ENCODE assay signal across 20 mouse cellular contexts in genomic region chr8:82477856-82478255, GRCm38 (mm10).
DNase-seq lines count a peak whose midpoint lies in the region; ATAC-seq and TF ChIP-seq lines count a peak whose summit lies in the region.
"Had no signal": no experiment of that assay in that cellular context is flagged by ENCODE, and none has a peak within 500 bp of the region (broad histone marks: within the 10 kb centered on the region; RNA-seq: fewer than 3 reads in every experiment).

No protein-coding gene starts in this region.

- H3K9ac ChIP-seq in kidney, embryonic 15.5 days = no peak overlapping the region
- H3K9ac ChIP-seq in hindbrain, embryonic 12.5 days = no peak overlapping the region
- H3K9ac ChIP-seq: embryonic facial prominence, embryonic 13.5 days; intestine, embryonic 15.5 days; liver, embryonic 13.5 days; lung, embryonic 15.5 days had no signal

- WGBS in kidney, embryonic 15.5 days = 4% methylated on average over 5 of the region's 5 CpGs
- 46% methylated on average over 5 of the region's 5 CpGs for WGBS in cerebellum, adult 2 months
- WGBS in hindbrain, embryonic 12.5 days = 38% methylated on average over 5 of the region's 5 CpGs

- no peaks in the 10 kb centered on the region for H3K9me3 ChIP-seq in kidney, embryonic 15.5 days (replicated peaks)
- no peaks in the 10 kb centered on the region for H3K9me3 ChIP-seq in hindbrain, embryonic 12.5 days (replicated peaks)
- H3K9me3 ChIP-seq: embryonic facial prominence, embryonic 13.5 days; hindbrain, embryonic 10.5 days; intestine, embryonic 15.5 days; liver, embryonic 13.5 days; lung, embryonic 15.5 days had no signal

- no peak overlapping the region for H3K4me2 ChIP-seq in kidney, embryonic 15.5 days
- no peak overlapping the region for H3K4me2 ChIP-seq in hindbrain, embryonic 12.5 days (replicated peaks)
- H3K4me2 ChIP-seq: embryonic facial prominence, embryonic 13.5 days; intestine, embryonic 15.5 days; liver, embryonic 13.5 days; lung, embryonic 15.5 days had no signal

- H3K27me3 ChIP-seq in kidney, embryonic 15.5 days = no peaks in the 10 kb centered on the region
- H3K27me3 ChIP-seq in cerebellum, adult 2 months (ENCODE audit: control insufficient read depth, insufficient read depth, low read length) = no peaks in the 10 kb centered on the region
- H3K27me3 ChIP-seq in hindbrain, embryonic 12.5 days = no peaks in the 10 kb centered on the region
- H3K27me3 ChIP-seq: CH12.LX; embryonic facial prominence, embryonic 13.5 days; intestine, embryonic 15.5 days; liver, embryonic 13.5 days; lung, embryonic 15.5 days had no signal

- no peak for TF ChIP-seq POLR2A in cerebellum, adult 2 months (IDR thresholded peaks at IDR 0.05; ENCODE audit: borderline replicate concordance, insufficient read depth, low read length)

- TF ChIP-seq CTCF in cerebellum, adult 2 months (IDR thresholded peaks at IDR 0.05; ENCODE audit: borderline replicate concordance, insufficient read depth, low read depth, low read length) = no peak

- ATAC-seq in kidney, embryonic 15.5 days (replicated peaks; ENCODE audit: low FRiP score) = peak; percentile 96
- no peak for ATAC-seq in hindbrain, embryonic 12.5 days (ENCODE audit: low FRiP score)
- ATAC-seq: intestine, embryonic 15.5 days; midbrain, embryonic 16.5 days had no signal

- intact Hi-C loops in gastrocnemius, postnatal 14 days (cut with DNase I; ENCODE audit: low total_unique reads) = no loop called here

- no peaks in the 10 kb centered on the region for H3K36me3 ChIP-seq in kidney, embryonic 15.5 days
- H3K36me3 ChIP-seq in hindbrain, embryonic 12.5 days = no peaks in the 10 kb centered on the region
- H3K36me3 ChIP-seq: embryonic facial prominence, embryonic 13.5 days; hindbrain, embryonic 10.5 days; intestine, embryonic 15.5 days; liver, embryonic 13.5 days; lung, embryonic 15.5 days had no signal

- H3K4me3 ChIP-seq in kidney, embryonic 15.5 days (replicated peaks) = no peak overlapping the region
- no peak overlapping the region for H3K4me3 ChIP-seq in cerebellum, adult 2 months (replicated peaks; ENCODE audit: insufficient read depth, low read depth, low read length)
- H3K4me3 ChIP-seq in hindbrain, embryonic 12.5 days = no peak overlapping the region
- H3K4me3 ChIP-seq: embryonic facial prominence, embryonic 13.5 days; hindbrain, embryonic 10.5 days; intestine, embryonic 15.5 days; layer of hippocampus, adult 2 months; liver, embryonic 13.5 days; lung, embryonic 15.5 days had no signal

- H3K4me1 ChIP-seq in kidney, embryonic 15.5 days = peaks cover 15% of the 10 kb centered on the region
- no peaks in the 10 kb centered on the region for H3K4me1 ChIP-seq in cerebellum, adult 2 months (ENCODE audit: control insufficient read depth, insufficient read depth, low read length)
- H3K4me1 ChIP-seq in hindbrain, embryonic 12.5 days = no peaks in the 10 kb centered on the region
- H3K4me1 ChIP-seq: embryonic facial prominence, embryonic 13.5 days; intestine, embryonic 15.5 days; liver, embryonic 13.5 days had no signal

- no peak overlapping the region; the same call in 1 of the 2 replicates for H3K27ac ChIP-seq in kidney, embryonic 15.5 days
- H3K27ac ChIP-seq in cerebellum, adult 2 months (ENCODE audit: insufficient read depth, low read length) = no peak overlapping the region
- H3K27ac ChIP-seq in hindbrain, embryonic 12.5 days = no peak overlapping the region
- H3K27ac ChIP-seq: embryonic facial prominence, embryonic 13.5 days; hindbrain, embryonic 10.5 days; intestine, embryonic 15.5 days; layer of hippocampus, adult 2 months; liver, embryonic 13.5 days; lung, embryonic 15.5 days had no signal

- peak; percentile 38 for DNase-seq in gastrocnemius, adult 18-20 months (ENCODE audit: low spot score)
- DNase-seq in gastrocnemius, postnatal 14 days = no peak
- peak; percentile 73 for DNase-seq in 3T3-L1 (ENCODE audit: low read depth, low spot score)
- peak; percentile 14 for DNase-seq in adrenal gland, postnatal 25 days
- DNase-seq in cerebellum, adult 2 months = no peak
- no peak for DNase-seq in layer of hippocampus, postnatal 10 days (ENCODE audit: low spot score in 2 of 2)
- DNase-seq: cerebellum, adult 11 months; cerebellum, postnatal 25 days; left cerebral cortex, postnatal 4 days; liver, embryonic 13.5 days; thymus, adult 18-20 months had no signal

Comparison
In these comparisons a context has a peak if more than half of its experiments do, and no peak if none do; other contexts are left out.
1. DNase-seq: peak in gastrocnemius, adult 18-20 months (single experiment), 3T3-L1 (single experiment) and adrenal gland, postnatal 25 days (single experiment); none in gastrocnemius, postnatal 14 days (single experiment), cerebellum, adult 2 months (0 of 2) and layer of hippocampus, postnatal 10 days (0 of 2).